Mouse (Mus musculus): Measurements from ENCODE around the gene Tecpr1.

GRCm38 (mm10) chr5:144258687-144259086 is 35.3 kb upstream of the Tecpr1 start:
- TF ChIP-seq POLR2A (IDR thresholded peaks at IDR 0.05; ENCODE audit: low read depth, low read length) (no peak), CTCF (conservative IDR thresholded peaks at IDR 0.05 in 1 of 2, IDR thresholded peaks at IDR 0.05 in 1 of 2; ENCODE audit: low read depth in 2 of 2, low read length in 2 of 2) (no peak), USF1 (IDR thresholded peaks at IDR 0.05; ENCODE audit: low read depth, low read length) (no peak)
